Mouse (Mus musculus) adrenal gland, postnatal 14 days (tissue): ENCODE results near the gene Usp3. TPM values are rescaled to one million over a fixed set of nuclear protein-coding genes. Genes with fewer than 3 reads are reported as not detected.

Source experiments
- DNase-seq: peaks from one replicate; pipeline ENCODE4 v3.0.0; 2021; ENCODE audit warnings: mixed read lengths
- total RNA-seq: library from RNA; stranded (reverse); gene quantifications from 2 replicates; pipeline ENCODE4 v1.2.3, GENCODE M21; 2021

Gene Usp3
- total RNA-seq, 1 experiment from 2014 or later: 40.6 TPM

- no peak for DNase-seq
These were observed 17.7 kb downstream of the Usp3 start for GRCm38 (mm10) chr9:66575041-66575877.

GRCm38 (mm10) chr9:66571986-66572700 is 20.8 kb downstream of the Usp3 start:
- no peak for DNase-seq

GRCm38 (mm10) chr9:66562215-66562614 is 30.7 kb downstream of the Usp3 start:
- no peak for DNase-seq

GRCm38 (mm10) chr9:66561496-66561895 is 31.4 kb downstream of the Usp3 start:
- DNase-seq: no peak

GRCm38 (mm10) chr9:66560728-66561127 is 32.2 kb downstream of the Usp3 start:
- no peak for DNase-seq

- peak; percentile 33 for DNase-seq
These were observed 32.6 kb downstream of the Usp3 start for GRCm38 (mm10) chr9:66560295-66560694.

GRCm38 (mm10) chr9:66558971-66559370 is 34.0 kb downstream of the Usp3 start:
- DNase-seq: no peak

GRCm38 (mm10) chr9:66542785-66543184 is 50.2 kb downstream of the Usp3 start:
- no peak for DNase-seq

- DNase-seq: no peak
These were observed 71.3 kb downstream of the Usp3 start for GRCm38 (mm10) chr9:66521595-66521994.

- no peak for DNase-seq
These were observed 72.6 kb downstream of the Usp3 start for GRCm38 (mm10) chr9:66520299-66520698.

GRCm38 (mm10) chr9:66518901-66519300 is 74.0 kb downstream of the Usp3 start:
- no peak for DNase-seq

- DNase-seq: no peak
These were observed 74.7 kb downstream of the Usp3 start for GRCm38 (mm10) chr9:66518251-66518650.

- DNase-seq: no peak
These were observed 75.2 kb downstream of the Usp3 start for GRCm38 (mm10) chr9:66517746-66518145.

- peak; percentile 67 for DNase-seq
These were observed 76.5 kb downstream of the Usp3 start for GRCm38 (mm10) chr9:66516296-66516940.

- DNase-seq: no peak
These were observed 77.2 kb downstream of the Usp3 start for GRCm38 (mm10) chr9:66515680-66516210.

GRCm38 (mm10) chr9:66515115-66515514 is 77.8 kb downstream of the Usp3 start:
- DNase-seq: no peak

GRCm38 (mm10) chr9:66514256-66514770 is 78.6 kb downstream of the Usp3 start, which contains the start of gene Fbxl22:
Gene Fbxl22, minus strand, starts transcription at chr9:66514593.
- DNase-seq: peak; percentile 53

- no peak for DNase-seq
These were observed 79.2 kb downstream of the Usp3 start for GRCm38 (mm10) chr9:66513661-66514255.

- DNase-seq: peak; percentile 49
These were observed 79.8 kb downstream of the Usp3 start for GRCm38 (mm10) chr9:66513150-66513549.

- DNase-seq: peak; percentile 92
These were observed 80.6 kb downstream of the Usp3 start for GRCm38 (mm10) chr9:66512351-66512671.

- peak; percentile 97 for DNase-seq
These were observed 81.2 kb downstream of the Usp3 start for GRCm38 (mm10) chr9:66511580-66512350.
